Mouse (Mus musculus): ENCODE measurements around the gene Egfl7. TPM values are rescaled to one million over a fixed set of nuclear protein-coding genes. Genes with fewer than 3 reads are reported as not detected.

Gene Egfl7
- total RNA-seq, 2 experiments from 2014 or later, result 42.3 to 67.2 TPM

GRCm38 (mm10) chr2:26594022-26594346 is 14.2 kb downstream of the Egfl7 start:
- DNase-seq, result no peak

- no peak for DNase-seq
These were observed 14.7 kb downstream of the Egfl7 start for GRCm38 (mm10) chr2:26594461-26594933.

- DNase-seq, result no peak
These were observed 15.3 kb downstream of the Egfl7 start for GRCm38 (mm10) chr2:26594934-26595724.

GRCm38 (mm10) chr2:26595725-26596435 is 16.1 kb downstream of the Egfl7 start:
- no peak for DNase-seq

- no peak for DNase-seq
These were observed 17.1 kb downstream of the Egfl7 start for GRCm38 (mm10) chr2:26596898-26597297.

GRCm38 (mm10) chr2:26597810-26598209 is 18.0 kb downstream of the Egfl7 start:
- DNase-seq, result no peak

- no peak for DNase-seq
These were observed 18.6 kb downstream of the Egfl7 start for GRCm38 (mm10) chr2:26598462-26598861.

GRCm38 (mm10) chr2:26599965-26600364 is 20.2 kb downstream of the Egfl7 start:
- no peak for DNase-seq

- no peak for DNase-seq
These were observed 20.9 kb downstream of the Egfl7 start for GRCm38 (mm10) chr2:26600664-26601063.

GRCm38 (mm10) chr2:26601595-26601994 is 21.8 kb downstream of the Egfl7 start:
- DNase-seq, result no peak

- DNase-seq, result no peak
These were observed 22.8 kb downstream of the Egfl7 start for GRCm38 (mm10) chr2:26602631-26603030.

GRCm38 (mm10) chr2:26603159-26603558 is 23.3 kb downstream of the Egfl7 start:
- no peak for DNase-seq

- peak; percentile 84 for DNase-seq
These were observed 24.2 kb downstream of the Egfl7 start, which contains the start of gene Agpat2 for GRCm38 (mm10) chr2:26603720-26604671. Gene Agpat2, minus strand, starts transcription at chr2:26604417.

GRCm38 (mm10) chr2:26605331-26605730 is 25.5 kb downstream of the Egfl7 start:
- no peak for DNase-seq

GRCm38 (mm10) chr2:26606579-26606978 is 26.8 kb downstream of the Egfl7 start:
- no peak for DNase-seq

- DNase-seq, result no peak
These were observed 27.5 kb downstream of the Egfl7 start for GRCm38 (mm10) chr2:26607056-26607910.

- no peak for DNase-seq
These were observed 29.0 kb downstream of the Egfl7 start for GRCm38 (mm10) chr2:26608781-26609180.

GRCm38 (mm10) chr2:26609261-26609661 is 29.4 kb downstream of the Egfl7 start:
- DNase-seq, result peak; percentile 73

GRCm38 (mm10) chr2:26610526-26610925 is 30.7 kb downstream of the Egfl7 start:
- DNase-seq, result no peak

GRCm38 (mm10) chr2:26611054-26611453 is 31.2 kb downstream of the Egfl7 start:
- DNase-seq, result no peak

GRCm38 (mm10) chr2:26611896-26612295 is 32.1 kb downstream of the Egfl7 start:
- no peak for DNase-seq
